Mouse (Mus musculus) adrenal gland, postnatal 14 days (tissue): ENCODE results near the gene Tra2b. TPM values are rescaled to one million over a fixed set of nuclear protein-coding genes. Genes with fewer than 3 reads are reported as not detected.
A peak's percentile ranks its signal among the peaks of the same experiment; 100 is the strongest.
"Not testable (repeated sequence)": the region's sequence is repeated elsewhere in the genome, so short reads cannot be mapped to it uniquely, and the experiment has no call there.

Experiments
- DNase-seq: peaks from one replicate; pipeline ENCODE4 v3.0.0; 2021; ENCODE audit warnings: mixed read lengths
- long read RNA-seq, 2 experiments: library from polyadenylated mRNA; stranded (forward); transcript quantifications; one replicate each; pipeline ENCODE4 v2.0.0; 2021
- total RNA-seq: library from RNA; stranded (reverse); gene quantifications from 2 replicates; pipeline ENCODE4 v1.2.3, GENCODE M21; 2021

Tra2b gene
- 126 and 127 TPM in 2 replicates for total RNA-seq
- long read RNA-seq, experiment 1, transcript Tra2b-204 (9 exons, 3,403 nt), result major isoform, 14 of 20 reads
- long read RNA-seq, experiment 1, partial matches to known transcripts, result 4 of 20 reads
- long read RNA-seq, experiment 1, other reads (novel, unspliced or antisense), result 2 of 20 reads
- long read RNA-seq, experiment 2, transcript Tra2b-204 (9 exons, 3,403 nt), result major isoform, 6 of 8 reads
- long read RNA-seq, experiment 2, partial matches to known transcripts, result 1 of 8 reads
- long read RNA-seq, experiment 2, other reads (novel, unspliced or antisense), result 0 of 8 reads

GRCm38 (mm10) chr16:22265849-22266376 lies at the start of gene Tra2b:
Gene Tra2b (minus strand): TSS chr16:22266005.
- peak; percentile 98 for DNase-seq

GRCm38 (mm10) chr16:22310649-22311048 lies 44.8 kb upstream of the Tra2b start:
- DNase-seq, result peak; percentile 57

- peak; percentile 87 for DNase-seq
Observed at GRCm38 (mm10) chr16:22302606-22303005, 36.8 kb upstream of the Tra2b start.

GRCm38 (mm10) chr16:22301378-22301777 lies 35.6 kb upstream of the Tra2b start:
- peak; percentile 6 for DNase-seq

GRCm38 (mm10) chr16:22296901-22297300 lies 31.1 kb upstream of the Tra2b start:
- DNase-seq, result peak; percentile 45

GRCm38 (mm10) chr16:22294812-22295211 lies 29.0 kb upstream of the Tra2b start:
- DNase-seq, result not testable (repeated sequence)

GRCm38 (mm10) chr16:22293600-22293999 lies 27.8 kb upstream of the Tra2b start:
- no peak for DNase-seq

GRCm38 (mm10) chr16:22292394-22292793 lies 26.6 kb upstream of the Tra2b start:
- no peak for DNase-seq

GRCm38 (mm10) chr16:22289643-22290042 lies 23.8 kb upstream of the Tra2b start:
- DNase-seq, result no peak

GRCm38 (mm10) chr16:22286996-22287395 lies 21.2 kb upstream of the Tra2b start:
- DNase-seq, result no peak

GRCm38 (mm10) chr16:22276536-22276935 lies 10.7 kb upstream of the Tra2b start:
- no peak for DNase-seq

- no peak for DNase-seq
Observed at GRCm38 (mm10) chr16:22275142-22275541, 9.3 kb upstream of the Tra2b start.

GRCm38 (mm10) chr16:22270491-22270890 lies 4.7 kb upstream of the Tra2b start:
- DNase-seq, result no peak

GRCm38 (mm10) chr16:22266384-22266783 lies 579 bp upstream of the Tra2b start:
- DNase-seq, result no peak

GRCm38 (mm10) chr16:22264962-22265848 lies 600 bp downstream of the Tra2b start:
- DNase-seq, result peak; percentile 95

- DNase-seq, result no peak
Observed at GRCm38 (mm10) chr16:22264232-22264961, 1.4 kb downstream of the Tra2b start.

GRCm38 (mm10) chr16:22263124-22263523 lies 2.7 kb downstream of the Tra2b start:
- no peak for DNase-seq

GRCm38 (mm10) chr16:22261563-22261962 lies 4.2 kb downstream of the Tra2b start:
- no peak for DNase-seq

- no peak for DNase-seq
Observed at GRCm38 (mm10) chr16:22260423-22261143, 5.2 kb downstream of the Tra2b start.

- not testable (repeated sequence) for DNase-seq
Observed at GRCm38 (mm10) chr16:22252255-22252654, 13.6 kb downstream of the Tra2b start.

- DNase-seq, result no peak
Observed at GRCm38 (mm10) chr16:22250307-22250706, 15.5 kb downstream of the Tra2b start.

- DNase-seq, result no peak
Observed at GRCm38 (mm10) chr16:22249754-22250153, 16.1 kb downstream of the Tra2b start.
